Mouse (Mus musculus) kidney, embryonic 15.5 days (tissue): ENCODE data around the gene Sesn2. TPM values are rescaled to one million over a fixed set of nuclear protein-coding genes. Genes with fewer than 3 reads are reported as not detected.
A peak's percentile ranks its signal among the peaks of the same experiment; 100 is the strongest.

ENCODE experiments used
- ATAC-seq: fragments of 200-750 bp; cut with Nextera tagmentation; replicated peaks from 2 replicates; pipeline ENCODE4 v1.8.0; 2017; ENCODE audit warnings: moderate TSS enrichment; ENCODE audit not compliant: low FRiP score
- H3K27ac ChIP-seq: fragments of 300-500 bp; sonication (generic); 2 replicates; pipeline ENCODE4 v1.5.1; 2015; ENCODE audit warnings: mild to moderate bottlenecking, inconsistent platforms
- H3K27me3 ChIP-seq: fragments of 300-500 bp; sonication (generic); 2 replicates; pipeline ENCODE4 v1.6.1; 2015; ENCODE audit warnings: inconsistent platforms
- H3K36me3 ChIP-seq: fragments of 300-500 bp; sonication (generic); 2 replicates; pipeline ENCODE4 v1.6.1; 2015; ENCODE audit warnings: inconsistent platforms
- H3K4me1 ChIP-seq: fragments of 300-500 bp; sonication (generic); 2 replicates; pipeline ENCODE4 v1.6.1; 2015; ENCODE audit warnings: inconsistent platforms
- H3K4me2 ChIP-seq: fragments of 300-500 bp; sonication (generic); 2 replicates; pipeline ENCODE4 v1.6.1; 2015; ENCODE audit warnings: moderate library complexity, mild to moderate bottlenecking, inconsistent platforms
- H3K4me3 ChIP-seq: fragments of 300-500 bp; sonication (generic); replicated peaks from 2 replicates; pipeline ENCODE4 v1.5.1; 2015; ENCODE audit warnings: mild to moderate bottlenecking, inconsistent platforms
- H3K9ac ChIP-seq: fragments of 300-500 bp; sonication (generic); 2 replicates; pipeline ENCODE4 v1.6.1; 2015; ENCODE audit warnings: mild to moderate bottlenecking, inconsistent platforms
- H3K9me3 ChIP-seq: fragments of 300-500 bp; sonication (generic); replicated peaks from 2 replicates; pipeline ENCODE4 v1.6.1; 2016; ENCODE audit warnings: inconsistent platforms
- WGBS: fragments of 180-500 bp; shearing (Covaris S2); methylation state at CpG from one replicate; pipeline ENCODE4 v1.1.7; 2015; ENCODE audit warnings: mixed read lengths; 5-methylcytosine and 5-hydroxymethylcytosine counted together
- polyA plus RNA-seq: library from polyadenylated mRNA; unstranded; fragments of >200 nt; fragmentation: Nextera tagmentation; extraction: Ambion mirVana; gene quantifications from 2 replicates; pipeline ENCODE4 v1.2.1, GENCODE M21; 2015

Sesn2 gene
- polyA plus RNA-seq, 1 experiment from 2014 or later: 19.4 TPM

- WGBS: 90% methylated on average over 9 of the region's 9 CpGs
- no peak for ATAC-seq
Observed at GRCm38 (mm10) chr4:132473411-132473810, 36.9 kb downstream of the Sesn2 start.

GRCm38 (mm10) chr4:132469873-132470272 lies 40.4 kb downstream of the Sesn2 start:
- peak overlapping the region; percentile 27; the same call in 1 of the 2 replicates for H3K4me2 ChIP-seq
- H3K9ac ChIP-seq: no peak overlapping the region
- 7% methylated on average over 3 of the region's 3 CpGs for WGBS
- ATAC-seq: peak; percentile 76
- H3K27ac ChIP-seq: peak overlapping the region; percentile 80
- H3K9me3 ChIP-seq: no peaks in the 10 kb centered on the region
- no peaks in the 10 kb centered on the region for H3K27me3 ChIP-seq
- H3K4me1 ChIP-seq: peaks cover 10% of the 10 kb centered on the region
- H3K4me3 ChIP-seq: no peak overlapping the region
- H3K36me3 ChIP-seq: no peaks in the 10 kb centered on the region

More at GRCm38 (mm10) chr4:132473411-132473810, 36.9 kb downstream of the Sesn2 start:
- Histone ChIP-seq H3K36me3 (no peaks in the 10 kb centered on the region), H3K4me1 (peaks cover 18% of the 10 kb centered on the region), H3K4me3 (no peak overlapping the region), H3K9me3 (no peaks in the 10 kb centered on the region), H3K27me3 (no peaks in the 10 kb centered on the region), H3K9ac (no peak overlapping the region), H3K4me2 (no peak overlapping the region), H3K27ac (no peak overlapping the region)

GRCm38 (mm10) chr4:132464255-132464613 lies 46.1 kb downstream of the Sesn2 start:
- H3K27ac ChIP-seq: peak overlapping the region; percentile 78
- H3K9me3 ChIP-seq: no peaks in the 10 kb centered on the region
- H3K4me3 ChIP-seq: peak overlapping the region; percentile 78
- 4% methylated on average over 5 of the region's 5 CpGs for WGBS
- H3K4me1 ChIP-seq: peaks cover 23% of the 10 kb centered on the region
- peak overlapping the region; percentile 73; the same call in 1 of the 2 replicates for H3K9ac ChIP-seq
- H3K27me3 ChIP-seq: no peaks in the 10 kb centered on the region
- H3K36me3 ChIP-seq: peaks cover 29% of the 10 kb centered on the region
- ATAC-seq: peak; percentile 19; the same call in 1 of the 2 replicates
- H3K4me2 ChIP-seq: peak overlapping the region; percentile 87

GRCm38 (mm10) chr4:132463430-132464254 lies 46.7 kb downstream of the Sesn2 start, which contains the start of gene Med18:
Gene Med18, minus strand, starts transcription at chr4:132463921.
- no peaks in the 10 kb centered on the region for H3K27me3 ChIP-seq
- H3K9ac ChIP-seq: peak within 1 kb of the TSS; percentile 73
- ATAC-seq: peak; percentile 92
- H3K4me2 ChIP-seq: peak within 1 kb of the TSS; percentile 87
- peak within 1 kb of the TSS; percentile 78 for H3K4me3 ChIP-seq
- peaks cover 23% of the 10 kb centered on the region for H3K4me1 ChIP-seq
- H3K36me3 ChIP-seq: peaks cover 34% of the 10 kb centered on the region
- H3K27ac ChIP-seq: peak within 1 kb of the TSS; percentile 78
- no peaks in the 10 kb centered on the region for H3K9me3 ChIP-seq
- under 1% methylated on average over 44 of the region's 44 CpGs for WGBS

GRCm38 (mm10) chr4:132462836-132463235 lies 47.5 kb downstream of the Sesn2 start:
- Histone ChIP-seq H3K4me3 (peak overlapping the region; percentile 78), H3K9me3 (no peaks in the 10 kb centered on the region), H3K4me2 (peak overlapping the region; percentile 87), H3K9ac (peak overlapping the region; percentile 73), H3K36me3 (peaks cover 42% of the 10 kb centered on the region), H3K27me3 (no peaks in the 10 kb centered on the region), H3K27ac (no peak overlapping the region), H3K4me1 (peaks cover 23% of the 10 kb centered on the region)
- ATAC-seq: no peak
- WGBS: 5% methylated on average over 11 of the region's 11 CpGs

- Histone ChIP-seq H3K9ac (no peak overlapping the region), H3K4me3 (no peak overlapping the region), H3K4me1 (peaks cover 23% of the 10 kb centered on the region), H3K27me3 (no peaks in the 10 kb centered on the region), H3K36me3 (peaks cover 56% of the 10 kb centered on the region), H3K4me2 (no peak overlapping the region), H3K27ac (no peak overlapping the region), H3K9me3 (no peaks in the 10 kb centered on the region)
- ATAC-seq: no peak
- 89% methylated on average over 8 of the region's 8 CpGs for WGBS
Observed at GRCm38 (mm10) chr4:132460225-132460624, 50.1 kb downstream of the Sesn2 start.

GRCm38 (mm10) chr4:132455561-132455960 lies 54.7 kb downstream of the Sesn2 start:
- H3K4me1 ChIP-seq: no peaks in the 10 kb centered on the region
- WGBS: 92% methylated on average over 6 of the region's 6 CpGs
- ATAC-seq: no peak
- peak overlapping the region; percentile 33 for H3K27ac ChIP-seq
- H3K9ac ChIP-seq: no peak overlapping the region
- H3K36me3 ChIP-seq: peaks cover 40% of the 10 kb centered on the region
- H3K4me2 ChIP-seq: no peak overlapping the region
- no peaks in the 10 kb centered on the region for H3K9me3 ChIP-seq
- H3K27me3 ChIP-seq: no peaks in the 10 kb centered on the region
- H3K4me3 ChIP-seq: no peak overlapping the region

- Histone ChIP-seq H3K4me3 (no peak overlapping the region), H3K4me2 (no peak overlapping the region), H3K9me3 (no peaks in the 10 kb centered on the region), H3K27ac (peak overlapping the region; percentile 33), H3K9ac (no peak overlapping the region), H3K4me1 (no peaks in the 10 kb centered on the region), H3K36me3 (peaks cover 36% of the 10 kb centered on the region), H3K27me3 (no peaks in the 10 kb centered on the region)
- 73% methylated on average over 3 of the region's 3 CpGs for WGBS
- ATAC-seq: no peak
Observed at GRCm38 (mm10) chr4:132455146-132455545, 55.2 kb downstream of the Sesn2 start.

GRCm38 (mm10) chr4:132454216-132454615 lies 56.1 kb downstream of the Sesn2 start:
- Histone ChIP-seq H3K9me3 (no peaks in the 10 kb centered on the region), H3K36me3 (peaks cover 27% of the 10 kb centered on the region), H3K27ac (no peak overlapping the region), H3K4me1 (no peaks in the 10 kb centered on the region), H3K27me3 (no peaks in the 10 kb centered on the region), H3K4me2 (no peak overlapping the region), H3K9ac (no peak overlapping the region), H3K4me3 (no peak overlapping the region)
- ATAC-seq: no peak
- WGBS: 84% methylated on average over 6 of the region's 6 CpGs

- Histone ChIP-seq H3K4me3 (no peak overlapping the region), H3K4me1 (no peaks in the 10 kb centered on the region), H3K9ac (no peak overlapping the region), H3K9me3 (no peaks in the 10 kb centered on the region), H3K36me3 (no peaks in the 10 kb centered on the region), H3K4me2 (no peak overlapping the region), H3K27ac (no peak overlapping the region), H3K27me3 (no peaks in the 10 kb centered on the region)
- ATAC-seq: no peak
- WGBS: 80% methylated on average over 3 of the region's 3 CpGs
Observed at GRCm38 (mm10) chr4:132449778-132450177, 60.5 kb downstream of the Sesn2 start.

GRCm38 (mm10) chr4:132446105-132446504 lies 64.2 kb downstream of the Sesn2 start:
- Histone ChIP-seq H3K27me3 (no peaks in the 10 kb centered on the region), H3K9me3 (0 out of 2 replicates have a peak, but pooled peaks cover 4% of the 10 kb centered on the region), H3K4me2 (no peak overlapping the region), H3K4me3 (no peak overlapping the region), H3K27ac (no peak overlapping the region), H3K9ac (no peak overlapping the region), H3K4me1 (no peaks in the 10 kb centered on the region), H3K36me3 (no peaks in the 10 kb centered on the region)
- ATAC-seq: no peak
- 75% methylated on average over 12 of the region's 12 CpGs for WGBS

- ATAC-seq: no peak
- 86% methylated on average over 8 of the region's 8 CpGs for WGBS
Observed at GRCm38 (mm10) chr4:132444516-132444915, 65.8 kb downstream of the Sesn2 start.

More at GRCm38 (mm10) chr4:132444516-132444915, 65.8 kb downstream of the Sesn2 start:
- Histone ChIP-seq H3K4me1 (no peaks in the 10 kb centered on the region), H3K27me3 (no peaks in the 10 kb centered on the region), H3K9me3 (0 out of 2 replicates have a peak, but pooled peaks cover 4% of the 10 kb centered on the region), H3K4me2 (no peak overlapping the region), H3K36me3 (no peaks in the 10 kb centered on the region), H3K4me3 (no peak overlapping the region), H3K9ac (no peak overlapping the region), H3K27ac (no peak overlapping the region)
